Mouse (Mus musculus) heart, embryonic 12.5 days (tissue): ENCODE data around the gene Bak1. TPM values are rescaled to one million over a fixed set of nuclear protein-coding genes. Genes with fewer than 3 reads are reported as not detected.

ENCODE experiments used
- ATAC-seq: fragments of 200-750 bp; cut with Nextera tagmentation; 2 replicates; pipeline ENCODE4 v1.8.0; 2017; ENCODE audit warnings: moderate TSS enrichment, moderate library complexity; ENCODE audit not compliant: insufficient number of reproducible peaks, low FRiP score
- H3K27ac ChIP-seq: fragments of 300-500 bp; sonication (generic); 2 replicates; pipeline ENCODE4 v1.5.1; 2016; ENCODE audit warnings: mild to moderate bottlenecking, moderate library complexity; ENCODE audit not compliant: poor library complexity, severe bottlenecking
- H3K27me3 ChIP-seq: fragments of 300-500 bp; sonication (generic); replicated peaks from 2 replicates; pipeline ENCODE4 v1.6.1; 2016; ENCODE audit warnings: mild to moderate bottlenecking, moderate library complexity
- H3K36me3 ChIP-seq: fragments of 300-500 bp; sonication (generic); 2 replicates; pipeline ENCODE4 v1.6.1; 2016; ENCODE audit warnings: mild to moderate bottlenecking, moderate library complexity
- H3K4me1 ChIP-seq: fragments of 300-500 bp; sonication (generic); replicated peaks from 2 replicates; pipeline ENCODE4 v1.6.1; 2016; ENCODE audit warnings: mild to moderate bottlenecking
- H3K4me2 ChIP-seq: fragments of 300-500 bp; sonication (generic); 2 replicates; pipeline ENCODE4 v1.6.1; 2016; ENCODE audit warnings: mild to moderate bottlenecking, moderate library complexity
- H3K4me3 ChIP-seq: fragments of 300-500 bp; sonication (generic); 2 replicates; pipeline ENCODE4 v1.5.1; 2016; ENCODE audit warnings: mild to moderate bottlenecking
- H3K9ac ChIP-seq: fragments of 300-500 bp; sonication (generic); 2 replicates; pipeline ENCODE4 v1.6.1; 2016; ENCODE audit warnings: mild to moderate bottlenecking, moderate library complexity
- H3K9me3 ChIP-seq: fragments of 300-500 bp; sonication (generic); replicated peaks from 2 replicates; pipeline ENCODE4 v1.6.1; 2016; ENCODE audit warnings: mild to moderate bottlenecking, moderate library complexity
- WGBS: fragments of 180-500 bp; shearing (Covaris S2); methylation state at CpG from one replicate; pipeline ENCODE4 v1.1.7; 2016; 5-methylcytosine and 5-hydroxymethylcytosine counted together
- polyA plus RNA-seq: library from polyadenylated mRNA; unstranded; fragments of >200 nt; fragmentation: Nextera tagmentation; extraction: Ambion mirVana; gene quantifications from 2 replicates; pipeline ENCODE4 v1.2.1, GENCODE M21; 2016

Bak1 gene
- 4.3 and 5.8 TPM in 2 replicates for polyA plus RNA-seq

GRCm38 (mm10) chr17:27028909-27029308 lies at the start of gene Bak1:
TSS of gene Bak1 (minus strand) at chr17:27029009.
- Histone ChIP-seq H3K4me2 (peak within 1 kb of the TSS; percentile 91), H3K4me1 (peaks cover 30% of the 10 kb centered on the region), H3K9me3 (no peaks in the 10 kb centered on the region), H3K27me3 (no peaks in the 10 kb centered on the region), H3K27ac (peak within 1 kb of the TSS; percentile 73), H3K36me3 (peaks cover 24% of the 10 kb centered on the region), H3K4me3 (peak within 1 kb of the TSS; percentile 79), H3K9ac (peak within 1 kb of the TSS; percentile 96)
- no peak for ATAC-seq
- WGBS, result 59% methylated on average over 3 of the region's 4 CpGs

GRCm38 (mm10) chr17:27078499-27078898 lies 49.7 kb upstream of the Bak1 start:
- H3K4me3 ChIP-seq, result no peak overlapping the region
- H3K9me3 ChIP-seq, result peaks cover 6% of the 10 kb centered on the region
- WGBS, result 66% methylated on average over 6 of the region's 6 CpGs
- H3K27me3 ChIP-seq, result no peaks in the 10 kb centered on the region
- no peak overlapping the region for H3K9ac ChIP-seq
- H3K36me3 ChIP-seq, result peaks cover 6% of the 10 kb centered on the region; the same call in 1 of the 2 replicates
- no peak overlapping the region for H3K4me2 ChIP-seq
- no peak for ATAC-seq
- peaks cover 39% of the 10 kb centered on the region for H3K4me1 ChIP-seq
- H3K27ac ChIP-seq, result no peak overlapping the region

GRCm38 (mm10) chr17:27077920-27078319 lies 49.1 kb upstream of the Bak1 start:
- no peak overlapping the region for H3K4me3 ChIP-seq
- peaks cover 6% of the 10 kb centered on the region; the same call in 1 of the 2 replicates for H3K36me3 ChIP-seq
- ATAC-seq, result no peak
- H3K4me2 ChIP-seq, result no peak overlapping the region
- peaks cover 33% of the 10 kb centered on the region for H3K4me1 ChIP-seq
- WGBS, result 73% methylated on average over 6 of the region's 6 CpGs
- H3K27me3 ChIP-seq, result no peaks in the 10 kb centered on the region
- no peak overlapping the region for H3K27ac ChIP-seq
- no peak overlapping the region for H3K9ac ChIP-seq
- peaks cover 6% of the 10 kb centered on the region for H3K9me3 ChIP-seq

- Histone ChIP-seq H3K4me3 (no peak overlapping the region), H3K27me3 (no peaks in the 10 kb centered on the region), H3K36me3 (peaks cover 6% of the 10 kb centered on the region; the same call in 1 of the 2 replicates), H3K4me2 (no peak overlapping the region), H3K9ac (no peak overlapping the region), H3K27ac (no peak overlapping the region), H3K4me1 (peaks cover 27% of the 10 kb centered on the region), H3K9me3 (peaks cover 6% of the 10 kb centered on the region)
- no peak for ATAC-seq
- 89% methylated on average over 7 of the region's 7 CpGs for WGBS
Measured at GRCm38 (mm10) chr17:27077133-27077532, 48.3 kb upstream of the Bak1 start.

- WGBS, result 65% methylated on average over 17 of the region's 17 CpGs
- no peak overlapping the region for H3K4me3 ChIP-seq
- peaks cover 6% of the 10 kb centered on the region; the same call in 1 of the 2 replicates for H3K36me3 ChIP-seq
- H3K9ac ChIP-seq, result no peak overlapping the region
- no peak overlapping the region for H3K27ac ChIP-seq
- H3K4me1 ChIP-seq, result peaks cover 19% of the 10 kb centered on the region
- H3K9me3 ChIP-seq, result peaks cover 6% of the 10 kb centered on the region
- H3K27me3 ChIP-seq, result no peaks in the 10 kb centered on the region
- no peak overlapping the region for H3K4me2 ChIP-seq
- no peak for ATAC-seq
Measured at GRCm38 (mm10) chr17:27074849-27075745, 46.3 kb upstream of the Bak1 start.

- Histone ChIP-seq H3K4me2 (no peak overlapping the region), H3K27ac (no peak overlapping the region), H3K27me3 (no peaks in the 10 kb centered on the region), H3K4me3 (no peak overlapping the region), H3K36me3 (peaks cover 6% of the 10 kb centered on the region; the same call in 1 of the 2 replicates), H3K9ac (no peak overlapping the region), H3K9me3 (peaks cover 6% of the 10 kb centered on the region), H3K4me1 (peaks cover 23% of the 10 kb centered on the region)
- WGBS, result 57% methylated on average over 6 of the region's 6 CpGs
- ATAC-seq, result no peak
Measured at GRCm38 (mm10) chr17:27074236-27074635, 45.4 kb upstream of the Bak1 start.

GRCm38 (mm10) chr17:27073778-27074177 lies 45.0 kb upstream of the Bak1 start:
- Histone ChIP-seq H3K9ac (no peak overlapping the region), H3K27me3 (no peaks in the 10 kb centered on the region), H3K9me3 (peaks cover 6% of the 10 kb centered on the region), H3K4me3 (no peak overlapping the region), H3K36me3 (peaks cover 6% of the 10 kb centered on the region; the same call in 1 of the 2 replicates), H3K4me1 (peaks cover 23% of the 10 kb centered on the region), H3K27ac (no peak overlapping the region), H3K4me2 (no peak overlapping the region)
- 76% methylated on average over 9 of the region's 9 CpGs for WGBS
- no peak for ATAC-seq

- no peak overlapping the region for H3K9ac ChIP-seq
- H3K36me3 ChIP-seq, result peaks cover 6% of the 10 kb centered on the region; the same call in 1 of the 2 replicates
- no peak overlapping the region for H3K27ac ChIP-seq
- no peak overlapping the region for H3K4me3 ChIP-seq
- H3K9me3 ChIP-seq, result peaks cover 6% of the 10 kb centered on the region
- no peak overlapping the region for H3K4me2 ChIP-seq
- no peaks in the 10 kb centered on the region for H3K27me3 ChIP-seq
- WGBS, result 85% methylated on average over 5 of the region's 5 CpGs
- peaks cover 23% of the 10 kb centered on the region for H3K4me1 ChIP-seq
- ATAC-seq, result no peak
Measured at GRCm38 (mm10) chr17:27073126-27073525, 44.3 kb upstream of the Bak1 start.

GRCm38 (mm10) chr17:27072363-27072762 lies 43.6 kb upstream of the Bak1 start:
- no peak overlapping the region for H3K4me3 ChIP-seq
- H3K9me3 ChIP-seq, result no peaks in the 10 kb centered on the region
- no peak overlapping the region for H3K4me2 ChIP-seq
- ATAC-seq, result no peak
- WGBS, result 86% methylated on average over 8 of the region's 8 CpGs
- no peak overlapping the region for H3K9ac ChIP-seq
- no peak overlapping the region for H3K27ac ChIP-seq
- no peaks in the 10 kb centered on the region for H3K27me3 ChIP-seq
- H3K4me1 ChIP-seq, result peaks cover 23% of the 10 kb centered on the region
- H3K36me3 ChIP-seq, result no peaks in the 10 kb centered on the region; the same call in 1 of the 2 replicates

- Histone ChIP-seq H3K9ac (no peak overlapping the region), H3K27ac (no peak overlapping the region), H3K27me3 (no peaks in the 10 kb centered on the region), H3K4me1 (peaks cover 25% of the 10 kb centered on the region), H3K4me2 (no peak overlapping the region), H3K9me3 (no peaks in the 10 kb centered on the region), H3K4me3 (no peak overlapping the region), H3K36me3 (no peaks in the 10 kb centered on the region)
- ATAC-seq, result no peak
- 49% methylated on average over 6 of the region's 6 CpGs for WGBS
Measured at GRCm38 (mm10) chr17:27071630-27072029, 42.8 kb upstream of the Bak1 start.

- Histone ChIP-seq H3K27me3 (no peaks in the 10 kb centered on the region), H3K9ac (no peak overlapping the region), H3K36me3 (no peaks in the 10 kb centered on the region), H3K4me1 (peaks cover 33% of the 10 kb centered on the region), H3K9me3 (no peaks in the 10 kb centered on the region), H3K27ac (no peak overlapping the region), H3K4me2 (no peak overlapping the region), H3K4me3 (no peak overlapping the region)
- ATAC-seq, result no peak
- 85% methylated on average over 7 of the region's 7 CpGs for WGBS
Measured at GRCm38 (mm10) chr17:27070913-27071312, 42.1 kb upstream of the Bak1 start.
